ENCODE assay signal across 9 mouse cellular contexts in the genomic region with DNA sequence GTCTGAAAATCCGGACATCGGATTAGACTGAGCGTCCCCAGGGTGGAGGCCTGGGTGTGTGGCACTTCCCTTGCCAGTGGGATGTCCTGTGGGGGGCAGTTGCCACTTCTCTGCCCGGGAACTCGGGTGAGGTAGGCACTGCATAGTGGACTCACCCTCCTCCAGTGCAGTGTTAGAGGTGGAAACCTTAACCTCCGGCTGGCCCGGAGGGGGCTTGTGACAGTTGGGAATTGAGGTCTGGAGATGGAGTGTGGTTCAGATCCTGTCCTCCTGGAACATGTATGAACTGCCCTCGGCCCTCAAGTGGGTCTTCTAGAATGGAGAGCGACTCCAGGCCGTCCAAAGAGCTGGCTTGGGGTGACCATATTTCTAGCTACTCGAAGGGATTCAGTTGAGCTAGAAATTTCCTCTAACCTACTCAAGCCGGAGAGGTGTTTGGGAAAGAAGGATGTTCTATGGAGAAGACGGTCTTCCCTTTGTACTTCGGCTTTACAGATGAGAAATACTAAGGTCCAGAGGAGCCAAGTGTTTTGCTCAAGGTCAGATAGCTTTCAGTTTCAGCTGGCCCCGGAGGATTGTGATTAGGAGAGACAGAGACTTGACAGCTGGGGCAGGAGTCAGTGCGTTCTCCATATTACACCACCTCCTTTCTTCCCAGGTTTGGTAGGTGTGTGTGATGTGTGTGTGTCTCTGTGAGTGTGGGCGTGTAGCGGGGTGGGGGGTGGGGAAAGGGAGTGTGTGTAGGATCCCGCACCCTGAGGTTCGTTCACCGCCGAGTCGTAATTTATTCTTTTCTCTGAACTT. TPM values are rescaled to one million over a fixed set of nuclear protein-coding genes. Genes with fewer than 3 reads are reported as not detected.
DNase-seq lines count a peak whose midpoint lies in the region; ATAC-seq lines count a peak whose summit lies in the region.
"Had no signal": no experiment of that assay in that cellular context is flagged by ENCODE, and none has a peak within 500 bp of the region (broad histone marks: within the 10 kb centered on the region; RNA-seq: fewer than 3 reads in every experiment).

No protein-coding gene starts in this region.

- peak; percentile 62 to 92 for DNase-seq in adrenal gland, adult (ENCODE audit: inconsistent age in 2 of 2, low spot score in 1 of 2)
- DNase-seq in adrenal gland, adult 8-10 months, result no peak
- peak; percentile 65 for DNase-seq in 3T3-L1 (ENCODE audit: low read depth, low spot score)
- peak; percentile 55 for DNase-seq in kidney, postnatal 10 days
- peak; percentile 91 for DNase-seq in midbrain, embryonic 11.5 days (ENCODE audit: low spot score, missing footprints)
- DNase-seq in urinary bladder, postnatal 36 days (ENCODE audit: low spot score in 2 of 2), result no peak

- H3K27me3 ChIP-seq in forebrain, embryonic 15.5 days, result peaks cover 19% of the 10 kb centered on the region
- H3K27me3 ChIP-seq in midbrain, embryonic 11.5 days (ENCODE audit: control insufficient read depth, insufficient read depth, low read length), result peaks cover 8% of the 10 kb centered on the region

- peak overlapping the region; percentile 63 for H3K4me3 ChIP-seq in forebrain, embryonic 15.5 days
- H3K4me3 ChIP-seq in midbrain, embryonic 11.5 days (ENCODE audit: low read depth, low read length), result peak overlapping the region; percentile 58

- no peaks in the 10 kb centered on the region for H3K36me3 ChIP-seq in forebrain, embryonic 15.5 days
- no peaks in the 10 kb centered on the region for H3K36me3 ChIP-seq in midbrain, embryonic 11.5 days (ENCODE audit: control insufficient read depth, insufficient read depth, low read length)

- H3K4me1 ChIP-seq in forebrain, embryonic 15.5 days, result peaks cover 72% of the 10 kb centered on the region
- peaks cover 62% of the 10 kb centered on the region for H3K4me1 ChIP-seq in midbrain, embryonic 11.5 days (ENCODE audit: control insufficient read depth, insufficient read depth, low read length)

- ATAC-seq in forebrain, embryonic 15.5 days (replicated peaks), result peak; percentile 43
- ATAC-seq in midbrain, embryonic 11.5 days (ENCODE audit: low FRiP score), result peak; percentile 29
- no peak for ATAC-seq in inflammation-experienced regulatory T-cells, adult 6 months

- WGBS in forebrain, embryonic 15.5 days, result 3% methylated on average over 23 of the region's 23 CpGs
- 2% methylated on average over 23 of the region's 23 CpGs for WGBS in midbrain, embryonic 11.5 days

- peak overlapping the region; percentile 99 for H3K4me2 ChIP-seq in forebrain, embryonic 15.5 days (replicated peaks)
- peak overlapping the region; percentile 93 for H3K4me2 ChIP-seq in midbrain, embryonic 11.5 days

- H3K27ac ChIP-seq in forebrain, embryonic 15.5 days (replicated peaks), result peak overlapping the region; percentile 16; the same call in 1 of the 2 replicates
- no peak overlapping the region for H3K27ac ChIP-seq in midbrain, embryonic 11.5 days (ENCODE audit: low read depth, low read length)

- H3K9me3 ChIP-seq in forebrain, embryonic 15.5 days, result no peaks in the 10 kb centered on the region
- H3K9me3 ChIP-seq in midbrain, embryonic 11.5 days (ENCODE audit: control insufficient read depth, low read length), result no peaks in the 10 kb centered on the region

- peak overlapping the region; percentile 51 for H3K9ac ChIP-seq in forebrain, embryonic 15.5 days (replicated peaks)
- peak overlapping the region; percentile 57 for H3K9ac ChIP-seq in midbrain, embryonic 11.5 days (ENCODE audit: low read length)

RNA-seq across cellular contexts. Expression of a gene that starts 9.2 kb away (rescaled TPM):
- 10 to 100 TPM; 21.3 to 36.8 (median 30.8) TPM for total RNA-seq in adrenal gland, adult 8-10 months (2022)
- 9.2 and 9.9 TPM in 2 replicates for polyA plus RNA-seq in forebrain, embryonic 15.5 days (2015; fragmentation: Nextera tagmentation; extraction: Ambion mirVana)
- 13.2 and 14.8 TPM in 2 replicates for polyA plus RNA-seq in midbrain, embryonic 11.5 days (2014; fragmentation: Nextera tagmentation; extraction: Ambion mirVana)
- 1 to 10 TPM; 7.4 to 8.1 (median 7.6) TPM for polyA plus RNA-seq in inflammation-experienced regulatory T-cells, adult 6 months (2017; shearing (Covaris generic))

RNA-seq across cellular contexts. Expression of a gene that starts 29.2 kb away (rescaled TPM):
- total RNA-seq in adrenal gland, adult 8-10 months (2022), result under 1 TPM; 0.20 to 0.95 (median 0.72) TPM
- polyA plus RNA-seq in forebrain, embryonic 15.5 days (2015; fragmentation: Nextera tagmentation; extraction: Ambion mirVana), result 11.2 and 12.1 TPM in 2 replicates
- polyA plus RNA-seq in midbrain, embryonic 11.5 days (2014; fragmentation: Nextera tagmentation; extraction: Ambion mirVana), result 44.3 and 45.0 TPM in 2 replicates
- polyA plus RNA-seq in inflammation-experienced regulatory T-cells, adult 6 months (2017; shearing (Covaris generic)), result 10 to 100 TPM in 1 of 3 experiments, 1 to 10 TPM in 2; 5.1 to 40.6 (median 5.2) TPM

RNA-seq across cellular contexts. Expression of a gene that starts 46.0 kb away (rescaled TPM):
- total RNA-seq in adrenal gland, adult 8-10 months (2022), result not detected
- polyA plus RNA-seq in forebrain, embryonic 15.5 days (2015; fragmentation: Nextera tagmentation; extraction: Ambion mirVana), result 0.62 and 0.84 TPM in 2 replicates
- not detected in 2 replicates for polyA plus RNA-seq in midbrain, embryonic 11.5 days (2014; fragmentation: Nextera tagmentation; extraction: Ambion mirVana)
- polyA plus RNA-seq in inflammation-experienced regulatory T-cells, adult 6 months (2017; shearing (Covaris generic)), result not detected
- total RNA-seq: common myeloid progenitor, adult 5-6 weeks had no signal

Comparison
In these comparisons a context has a peak if more than half of its experiments do, and no peak if none do; other contexts are left out.
1. DNase-seq: peak in adrenal gland, adult (2 of 2), 3T3-L1 (single experiment), kidney, postnatal 10 days (single experiment) and midbrain, embryonic 11.5 days (single experiment); none in adrenal gland, adult 8-10 months (single experiment) and urinary bladder, postnatal 36 days (0 of 2).